Mouse (Mus musculus) hematopoietic stem cell, adult 5-6 weeks (primary cell): ENCODE data around the gene Tmem147. TPM values are rescaled to one million over a fixed set of nuclear protein-coding genes. Genes with fewer than 3 reads are reported as not detected.

Experiments
- ATAC-seq, 2 experiments: fragments of 125-278 bp in 1 of 2; replicated peaks in 1 of 2; 2 replicates each; pipeline ENCODE4 v1.8.0; 2016 to 2017; ENCODE audit warnings: inconsistent platforms in 2 of 2, mild to moderate bottlenecking in 2 of 2, moderate number of reproducible peaks in 2 of 2, low read depth in 1 of 2, moderate TSS enrichment in 1 of 2; ENCODE audit not compliant: low FRiP score in 2 of 2, poor library complexity in 2 of 2, severe bottlenecking in 2 of 2, insufficient read depth in 1 of 2, low TSS enrichment in 1 of 2
- total RNA-seq: library from RNA; stranded (forward); fragments of 172-1452, 232-1000 nt; gene quantifications from 2 replicates; pipeline ENCODE4 v1.2.3, GENCODE M21; 2017

Gene Tmem147
- total RNA-seq, 1 experiment from 2014 or later, result 38.9 TPM

GRCm38 (mm10) chr7:30678263-30678975, 50.9 kb downstream of the Tmem147 start:
- ATAC-seq, result no peak

Other genes with a start within 250 kb of the Tmem147 start
- not detected in 2 replicates for gene Prodh2, start 235.9 kb downstream of the Tmem147 start, total RNA-seq
- 10.3 and 15.1 TPM in 2 replicates for gene Arhgap33, start 194.5 kb downstream of the Tmem147 start, total RNA-seq
- 1.6 and 2.7 TPM in 2 replicates for gene Hspb6, start 177.4 kb downstream of the Tmem147 start, total RNA-seq
- 14.4 and 17.1 TPM in 2 replicates for gene Proser3, start 177.2 kb downstream of the Tmem147 start, total RNA-seq
- gene Lin37, start 169.7 kb downstream of the Tmem147 start, total RNA-seq, result 19.6 and 39.0 TPM in 2 replicates
- 79.4 and 148 TPM in 2 replicates for gene U2af1l4, start 166.2 kb downstream of the Tmem147 start, total RNA-seq
- gene Gm49396, start 166.2 kb downstream of the Tmem147 start, total RNA-seq, result 5.0 and 9.4 TPM in 2 replicates
- gene Psenen, start 165.9 kb downstream of the Tmem147 start, total RNA-seq, result 122 and 158 TPM in 2 replicates
- 0.63 TPM in 1 of 2 replicates, not detected in the other for gene Igflr1, start 164.1 kb downstream of the Tmem147 start, total RNA-seq
- gene Kmt2b, start 140.8 kb downstream of the Tmem147 start, total RNA-seq, result 18.7 and 26.5 TPM in 2 replicates
- not detected in 2 replicates for gene Zbtb32, start 130.6 kb downstream of the Tmem147 start, total RNA-seq
- not detected in 2 replicates for gene Upk1a, start 116.7 kb downstream of the Tmem147 start, total RNA-seq
- 272 and 375 TPM in 2 replicates for gene Cox6b1, start 103.4 kb downstream of the Tmem147 start, total RNA-seq
- not detected in 2 replicates for gene Etv2, start 93.7 kb downstream of the Tmem147 start, total RNA-seq
- 17.5 and 44.4 TPM in 2 replicates for gene Rbm42, start 79.2 kb downstream of the Tmem147 start, total RNA-seq
- gene Haus5, start 64.5 kb downstream of the Tmem147 start, total RNA-seq, result 16.2 and 20.0 TPM in 2 replicates
- gene Pmis2, start 57.9 kb downstream of the Tmem147 start, total RNA-seq, result not detected in 2 replicates
- gene 2200002J24Rik, start 30.6 kb downstream of the Tmem147 start, total RNA-seq, result not detected in 2 replicates
- 0.25 TPM in 1 of 2 replicates, not detected in the other for gene Atp4a, start 17.3 kb downstream of the Tmem147 start, total RNA-seq
- not detected in 2 replicates for gene Gapdhs, start 14.1 kb upstream of the Tmem147 start, total RNA-seq
- 0.25 and 2.8 TPM in 2 replicates for gene Sbsn, start 21.9 kb upstream of the Tmem147 start, total RNA-seq
- 5.8 TPM in 1 of 2 replicates, not detected in the other for gene Dmkn, start 34.2 kb upstream of the Tmem147 start, total RNA-seq
- gene Krtdap, start 58.4 kb upstream of the Tmem147 start, total RNA-seq, result not detected in 2 replicates
- gene Ffar2, start 94.2 kb upstream of the Tmem147 start, total RNA-seq, result 31.8 and 42.8 TPM in 2 replicates
- gene Ffar3, start 126.6 kb upstream of the Tmem147 start, total RNA-seq, result not detected in 2 replicates
- not detected in 2 replicates for gene Ffar1, start 132.0 kb upstream of the Tmem147 start, total RNA-seq
- not detected in 2 replicates for gene Cd22, start 150.8 kb upstream of the Tmem147 start, total RNA-seq
- 0.38 TPM in 1 of 2 replicates, not detected in the other for gene Mag, start 185.3 kb upstream of the Tmem147 start, total RNA-seq
- not detected in 2 replicates for gene Hamp2, start 195.1 kb upstream of the Tmem147 start, total RNA-seq
- gene Hamp, start 214.5 kb upstream of the Tmem147 start, total RNA-seq, result not detected in 2 replicates
- gene Usf2, start 227.3 kb upstream of the Tmem147 start, total RNA-seq, result 120 and 164 TPM in 2 replicates
- gene Lsr, start 243.9 kb upstream of the Tmem147 start, total RNA-seq, result 1.2 and 2.4 TPM in 2 replicates
- not detected in 2 replicates for gene Fam187b, start 244.2 kb upstream of the Tmem147 start, total RNA-seq